Mouse (Mus musculus) E14TG2a.4 (cell line): ENCODE results near the gene Six6.
A peak's percentile ranks its signal among the peaks of the same experiment; 100 is the strongest.

Source experiments
- H3K27me3 ChIP-seq: 2 replicates; pipeline ENCODE4 v1.6.1; 2014; ENCODE audit warnings: low read length, control low read depth; ENCODE audit not compliant: insufficient read depth
- H3K36me3 ChIP-seq: 2 replicates; pipeline ENCODE4 v1.6.1; 2014; ENCODE audit warnings: low read length, control low read depth; ENCODE audit not compliant: insufficient read depth
- H3K4me1 ChIP-seq: replicated peaks from 2 replicates; pipeline ENCODE4 v1.6.1; 2014; ENCODE audit warnings: low read depth, low read length, control low read depth
- H3K4me3 ChIP-seq: replicated peaks from 2 replicates; pipeline ENCODE4 v1.5.1; 2014; ENCODE audit warnings: mild to moderate bottlenecking, low read length
- H3K9me3 ChIP-seq: 2 replicates; pipeline ENCODE4 v1.6.1; 2014; ENCODE audit warnings: low read length, control low read depth
- CTCF ChIP-seq: conservative IDR thresholded peaks from 2 replicates; pipeline ENCODE4 v1.5.1; 2014; ENCODE audit warnings: low read length
- NANOG ChIP-seq: IDR thresholded peaks from 2 replicates; pipeline ENCODE4 v1.6.1; 2014; ENCODE audit warnings: borderline replicate concordance, low read length, mixed read lengths
- POU5F1 ChIP-seq: IDR thresholded peaks from 2 replicates; pipeline ENCODE4 v1.6.1; 2014; ENCODE audit warnings: low read length, borderline replicate concordance

Six6 gene

DNA sequence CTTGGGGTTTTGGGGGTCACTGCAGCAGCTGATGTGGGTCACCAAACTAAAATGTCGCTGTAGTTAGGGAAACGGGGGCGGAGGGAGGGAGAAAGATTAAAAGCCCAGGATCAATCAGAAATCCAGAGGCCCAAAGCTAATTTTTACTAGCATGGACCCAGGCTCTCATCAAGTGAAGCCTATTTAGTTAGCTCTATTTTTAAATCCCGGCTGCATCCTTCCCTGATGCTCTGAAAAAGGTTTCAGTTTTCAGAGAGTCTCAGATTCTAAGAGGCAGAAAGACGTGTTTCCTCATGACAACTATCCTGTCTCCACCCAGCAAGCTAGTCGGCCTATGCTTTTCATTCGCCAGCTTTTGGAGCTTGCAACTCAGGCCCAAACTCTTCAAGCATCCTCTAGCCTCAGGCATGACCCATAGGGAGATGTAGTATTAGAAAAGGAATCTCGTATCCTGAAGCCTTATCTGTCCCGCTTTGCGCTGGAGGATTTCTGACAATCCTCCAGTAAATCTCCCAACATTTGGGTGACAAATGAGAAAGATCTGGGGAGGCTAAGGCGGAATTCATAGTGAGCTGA, 1.2 kb downstream of the Six6 start:
- Histone ChIP-seq H3K36me3 (no peaks in the 10 kb centered on the region), H3K4me1 (peaks cover 46% of the 10 kb centered on the region), H3K9me3 (no peaks in the 10 kb centered on the region), H3K27me3 (peaks cover 86% of the 10 kb centered on the region), H3K4me3 (peak overlapping the region; percentile 81)
- TF ChIP-seq POU5F1 (no peak), NANOG (no peak), CTCF (no peak)

DNA sequence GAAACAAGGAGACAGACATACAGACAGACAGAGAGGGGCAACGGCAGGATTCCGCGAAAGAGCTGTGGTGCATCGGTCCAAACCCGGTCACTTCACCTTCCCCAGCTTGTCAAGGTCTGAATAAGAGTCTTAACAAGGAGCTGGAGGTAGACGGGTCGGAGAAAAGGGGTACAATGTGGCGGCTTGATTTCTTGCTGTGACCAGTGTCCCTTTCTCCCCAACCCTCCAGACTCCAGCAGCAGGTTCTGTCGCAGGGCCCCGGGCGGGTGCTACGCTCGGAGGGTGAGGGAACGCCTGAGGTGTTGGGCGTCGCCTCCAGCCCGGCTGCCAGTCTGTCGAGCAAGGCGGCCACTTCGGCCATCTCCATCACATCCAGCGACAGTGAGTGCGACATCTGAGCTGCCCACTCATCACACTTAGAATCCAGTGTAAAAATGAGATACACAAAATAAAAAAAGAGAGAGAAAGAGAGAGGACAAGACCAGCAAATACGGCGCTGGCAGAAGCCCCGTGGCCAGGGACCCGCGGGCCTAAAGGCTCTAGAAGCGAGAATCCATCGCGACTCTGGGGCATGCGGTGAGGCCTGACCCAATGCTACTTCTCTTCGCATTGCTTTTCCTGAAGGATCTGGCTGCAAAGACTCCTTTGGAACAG, 1.8 kb downstream of the Six6 start:
- no peaks in the 10 kb centered on the region for H3K36me3 ChIP-seq
- peaks cover 88% of the 10 kb centered on the region for H3K27me3 ChIP-seq
- peak overlapping the region; percentile 53 for H3K4me3 ChIP-seq
- peaks cover 50% of the 10 kb centered on the region for H3K4me1 ChIP-seq
- TF ChIP-seq CTCF (no peak), NANOG (no peak), POU5F1 (no peak)
- H3K9me3 ChIP-seq = no peaks in the 10 kb centered on the region

DNA sequence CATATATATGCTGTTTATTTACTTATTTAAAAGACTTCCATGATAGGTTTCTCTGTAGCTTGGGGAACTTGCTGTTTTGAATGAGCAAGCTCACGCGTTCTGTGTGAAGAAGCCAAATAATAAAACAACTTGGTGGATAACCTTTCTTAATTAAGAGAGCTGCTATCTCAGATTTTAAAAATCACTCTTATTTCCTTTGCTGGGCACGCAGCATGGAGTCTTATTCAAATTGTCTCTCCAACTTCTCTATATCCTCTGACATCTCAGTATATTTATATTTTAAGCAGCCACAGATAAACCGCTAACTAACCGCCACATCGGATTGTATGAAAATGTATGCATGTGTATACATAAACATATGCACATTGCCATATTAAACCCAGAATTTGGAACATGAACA, 2.5 kb downstream of the Six6 start:
- TF ChIP-seq CTCF (no peak), POU5F1 (no peak)
- peaks cover 88% of the 10 kb centered on the region for H3K27me3 ChIP-seq
- H3K4me1 ChIP-seq = peaks cover 49% of the 10 kb centered on the region
- no peak overlapping the region for H3K4me3 ChIP-seq
- H3K9me3 ChIP-seq = no peaks in the 10 kb centered on the region
- no peaks in the 10 kb centered on the region for H3K36me3 ChIP-seq

DNA sequence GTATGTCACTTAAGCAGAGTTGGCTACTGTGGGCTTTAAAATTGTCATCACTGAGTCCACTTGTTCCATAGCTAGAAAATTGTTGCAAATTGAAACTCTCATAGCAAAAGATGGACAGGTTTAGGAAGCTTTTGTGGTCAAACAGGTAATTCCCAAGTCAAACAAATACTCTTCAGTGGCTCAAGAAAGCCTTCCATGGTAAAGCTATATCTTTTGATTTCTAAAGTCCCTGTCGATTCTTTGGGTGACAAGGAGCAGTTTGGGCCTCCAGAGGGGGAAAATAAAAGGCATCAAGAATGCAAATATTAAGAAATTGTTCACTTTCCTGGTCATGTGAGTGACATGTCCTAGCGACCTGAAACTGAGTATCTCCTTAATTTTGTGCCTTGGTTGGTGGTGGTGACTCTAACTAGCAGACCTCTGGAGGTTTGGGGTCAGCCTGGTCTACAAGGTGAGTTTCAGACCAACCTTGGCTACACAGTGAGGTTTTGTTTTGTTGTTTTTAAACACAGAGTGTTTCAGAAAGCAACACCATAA, 4.0 kb downstream of the Six6 start:
- Histone ChIP-seq H3K9me3 (no peaks in the 10 kb centered on the region), H3K4me3 (no peak overlapping the region), H3K36me3 (no peaks in the 10 kb centered on the region), H3K27me3 (peaks cover 87% of the 10 kb centered on the region), H3K4me1 (peaks cover 39% of the 10 kb centered on the region)
- TF ChIP-seq POU5F1 (no peak), CTCF (no peak), NANOG (no peak)

DNA sequence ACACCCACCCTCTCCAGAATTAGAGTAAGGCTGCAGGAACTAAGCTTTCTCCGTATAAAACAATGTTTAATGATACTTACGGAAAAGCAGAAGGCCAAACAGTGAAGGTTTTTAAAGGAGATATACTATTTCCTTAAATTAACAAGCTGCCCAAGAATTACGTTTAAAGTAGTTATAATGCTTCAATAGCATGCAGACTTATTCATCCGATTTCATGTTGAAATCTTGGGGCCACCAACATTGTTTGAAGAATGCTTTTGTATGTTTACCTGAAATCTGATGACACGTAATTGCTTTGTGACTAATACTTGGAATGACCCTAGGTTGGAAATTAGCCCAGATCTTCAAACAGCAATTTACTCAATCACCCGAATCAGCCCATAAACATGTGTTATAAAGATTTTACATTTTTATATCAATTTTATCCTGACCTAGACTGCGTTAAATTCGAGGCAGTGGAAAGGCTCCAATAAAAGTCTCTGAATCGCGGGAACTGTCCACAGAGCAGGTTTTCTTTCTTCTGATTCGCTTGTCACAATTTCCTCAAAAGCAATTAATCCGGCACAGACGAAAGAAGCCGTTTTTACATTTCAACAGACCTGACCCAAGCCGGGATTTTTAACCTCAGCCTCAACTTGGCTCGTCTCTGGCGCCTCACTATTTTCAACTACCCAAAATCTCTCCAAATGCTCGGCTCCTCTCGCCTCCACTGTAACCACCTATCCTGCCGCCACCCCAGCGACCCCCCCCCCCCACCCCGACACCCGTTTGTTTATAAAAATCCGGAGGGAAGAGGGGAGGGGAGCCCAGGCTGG, 4.9 kb downstream of the Six6 start:
- Histone ChIP-seq H3K4me1 (peaks cover 31% of the 10 kb centered on the region), H3K36me3 (no peaks in the 10 kb centered on the region), H3K9me3 (no peaks in the 10 kb centered on the region), H3K4me3 (peak overlapping the region; percentile 85), H3K27me3 (peaks cover 84% of the 10 kb centered on the region)
- TF ChIP-seq POU5F1 = no peak
- TF ChIP-seq NANOG = no peak
- no peak for TF ChIP-seq CTCF

DNA sequence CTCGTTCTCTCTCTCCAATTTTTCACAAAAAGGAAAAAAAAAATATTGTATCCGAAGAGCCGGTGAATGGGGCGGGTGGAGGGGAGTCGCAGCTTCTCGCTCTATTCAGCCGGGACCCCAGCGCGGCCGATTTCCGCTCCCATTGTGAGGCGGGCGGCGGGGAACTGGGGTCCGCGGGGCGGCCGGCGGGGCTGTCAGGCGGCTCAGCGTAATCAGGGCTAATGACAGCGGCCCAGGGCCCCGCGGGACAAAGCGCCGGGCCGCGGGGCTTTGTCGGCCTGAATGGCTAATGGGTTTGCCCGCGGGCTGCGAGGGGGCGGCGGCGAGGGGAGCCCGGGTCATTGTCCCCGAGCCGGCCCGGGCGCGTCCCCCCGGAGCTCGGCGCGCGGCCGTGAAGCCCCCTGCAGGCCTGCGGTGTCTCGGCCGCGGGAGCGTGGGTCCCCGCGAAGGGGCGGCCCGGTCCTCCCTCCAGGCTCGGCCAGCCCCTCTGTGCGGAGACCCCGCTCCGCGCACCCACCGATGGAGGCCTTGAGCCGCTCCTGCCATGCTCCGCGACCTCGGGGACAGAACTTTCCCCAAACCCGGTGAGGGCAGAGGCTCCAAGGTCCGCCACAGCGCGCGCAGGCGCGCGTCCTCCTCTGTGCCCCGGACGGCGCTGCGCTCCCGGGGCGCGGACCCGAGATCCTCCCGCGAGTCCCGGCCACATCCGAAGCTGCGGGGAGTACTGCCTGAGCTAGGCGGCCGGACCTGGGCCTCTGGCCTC, 5.8 kb downstream of the Six6 start:
- Histone ChIP-seq H3K36me3 (no peaks in the 10 kb centered on the region), H3K4me3 (peak overlapping the region; percentile 85), H3K9me3 (no peaks in the 10 kb centered on the region), H3K4me1 (peaks cover 25% of the 10 kb centered on the region), H3K27me3 (peaks cover 81% of the 10 kb centered on the region)
- TF ChIP-seq NANOG (no peak), CTCF (no peak), POU5F1 (no peak)

DNA sequence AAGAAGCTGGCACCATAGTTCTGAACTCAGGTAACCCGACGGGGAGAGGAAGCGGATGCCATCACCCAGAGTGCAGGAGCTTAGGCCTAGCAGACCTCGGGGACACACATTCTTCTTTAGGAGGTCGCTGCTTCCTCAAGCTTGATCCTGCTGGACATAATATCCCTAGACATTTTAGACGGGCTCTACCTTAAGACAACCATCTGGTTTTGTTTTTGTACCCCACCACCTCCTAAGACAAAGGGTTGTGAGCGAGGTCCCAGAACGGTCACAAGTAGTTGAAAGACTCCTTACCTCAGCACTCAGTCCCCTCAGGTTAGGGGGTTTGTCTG, 6.3 kb downstream of the Six6 start:
- TF ChIP-seq NANOG (no peak), POU5F1 (no peak), CTCF (no peak)
- peak overlapping the region; percentile 85 for H3K4me3 ChIP-seq
- no peaks in the 10 kb centered on the region for H3K9me3 ChIP-seq
- no peaks in the 10 kb centered on the region for H3K36me3 ChIP-seq
- peaks cover 19% of the 10 kb centered on the region for H3K4me1 ChIP-seq
- H3K27me3 ChIP-seq = peaks cover 76% of the 10 kb centered on the region

DNA sequence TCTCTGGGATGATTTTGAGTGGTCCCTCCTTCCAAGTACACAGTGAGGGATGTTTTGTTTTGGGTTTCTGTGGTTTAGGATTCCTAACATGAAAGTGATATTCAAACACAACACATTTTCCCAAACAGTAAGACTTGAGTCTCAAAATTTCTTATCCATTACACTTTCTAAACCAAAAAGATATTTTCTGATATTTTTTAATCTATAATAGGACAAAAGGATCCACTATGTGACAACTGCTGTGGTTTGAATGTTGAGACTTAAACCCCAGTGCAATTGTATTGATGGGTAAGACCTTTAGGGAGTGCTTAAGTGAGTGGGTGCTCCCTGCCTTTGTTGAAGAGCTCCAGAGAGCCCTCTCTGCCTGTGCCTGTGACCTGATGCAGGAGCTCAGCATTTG, 7.1 kb downstream of the Six6 start:
- H3K27me3 ChIP-seq = peaks cover 70% of the 10 kb centered on the region
- H3K4me1 ChIP-seq = peaks cover 11% of the 10 kb centered on the region
- TF ChIP-seq NANOG (no peak), CTCF (no peak), POU5F1 (no peak)
- no peaks in the 10 kb centered on the region for H3K36me3 ChIP-seq
- no peak overlapping the region for H3K4me3 ChIP-seq
- H3K9me3 ChIP-seq = no peaks in the 10 kb centered on the region
